ENCODE assay signal across 23 mouse cellular contexts in genomic region chr4:54877361-54877760, GRCm38 (mm10).
DNase-seq lines count a peak whose midpoint lies in the region; ATAC-seq and TF ChIP-seq lines count a peak whose summit lies in the region.
"Had no signal": no experiment of that assay in that cellular context is flagged by ENCODE, and none has a peak within 500 bp of the region (broad histone marks: within the 10 kb centered on the region; RNA-seq: fewer than 3 reads in every experiment).

No protein-coding gene starts in this region.

- no peaks in the 10 kb centered on the region for H3K79me2 ChIP-seq in myocyte (ENCODE audit: control insufficient read depth, insufficient read depth)

- DNase-seq in adrenal gland, adult 2 months: peak; percentile 12
- DNase-seq in adrenal gland, adult (ENCODE audit: inconsistent age in 2 of 2, low spot score in 1 of 2): no peak
- DNase-seq in kidney, postnatal 0 days (ENCODE audit: low spot score): peak; percentile 58
- DNase-seq in kidney, adult 8-10 months: no peak
- DNase-seq in NIH3T3 (ENCODE audit: low read depth): peak; percentile 68
- DNase-seq in left cerebral cortex, postnatal 25 days (ENCODE audit: low spot score in 2 of 2): no peak
- DNase-seq in cerebellum, adult 9-11 months: no peak
- DNase-seq: adrenal gland, postnatal 14 days; cerebellum, adult 9-10 months; heart, adult 18-20 months; heart, postnatal 10 days; layer of hippocampus, postnatal 36 days; thymus, adult 2 months had no signal

- no peaks in the 10 kb centered on the region for H3K9me3 ChIP-seq in kidney, postnatal 0 days (replicated peaks; ENCODE audit: low read length)
- H3K9me3 ChIP-seq: forebrain, embryonic 12.5 days; heart, embryonic 12.5 days; limb, embryonic 15.5 days; lung, embryonic 15.5 days had no signal

- no peak for TF ChIP-seq CTCF in kidney, postnatal 0 days (IDR thresholded peaks at IDR 0.05; ENCODE audit: low read depth)

- intact Hi-C loops in left cerebral cortex, postnatal 25 days (cut with DNase I): no loop called here

- no peak for TF ChIP-seq POLR2A in myocyte (IDR thresholded peaks at IDR 0.05; ENCODE audit: insufficient read length, low read depth)

- peak overlapping the region; percentile 15; the same call in 1 of the 2 replicates for H3K4me2 ChIP-seq in kidney, postnatal 0 days (ENCODE audit: low read length)
- peak overlapping the region; percentile 72 for H3K4me2 ChIP-seq in myocyte (ENCODE audit: low read depth)
- H3K4me2 ChIP-seq: forebrain, embryonic 12.5 days; heart, embryonic 12.5 days; limb, embryonic 15.5 days; lung, embryonic 15.5 days; midbrain, embryonic 11.5 days had no signal

- ATAC-seq in kidney, postnatal 0 days (replicated peaks; ENCODE audit: low FRiP score, low read depth): no peak
- ATAC-seq: activated CD4-positive, CD25-positive, alpha-beta regulatory T cell, adult 4 months; intestine, postnatal 0 days had no signal

- 59% methylated on average over 2 of the region's 2 CpGs for WGBS in kidney, postnatal 0 days

- no peaks in the 10 kb centered on the region for H3K36me3 ChIP-seq in kidney, postnatal 0 days (ENCODE audit: insufficient read depth, low read length)
- H3K36me3 ChIP-seq in myocyte (ENCODE audit: control insufficient read depth, insufficient read depth): no peaks in the 10 kb centered on the region
- H3K36me3 ChIP-seq: forebrain, embryonic 12.5 days; heart, embryonic 12.5 days; limb, embryonic 15.5 days; lung, embryonic 15.5 days had no signal

- no peaks in the 10 kb centered on the region for H3K27me3 ChIP-seq in kidney, postnatal 0 days (ENCODE audit: insufficient read depth, low read length)
- H3K27me3 ChIP-seq in myocyte (ENCODE audit: control insufficient read depth, insufficient read depth, insufficient read length): no peaks in the 10 kb centered on the region
- H3K27me3 ChIP-seq: forebrain, embryonic 12.5 days; heart, embryonic 12.5 days; limb, embryonic 15.5 days; lung, embryonic 15.5 days had no signal

- no peak overlapping the region for H3K27ac ChIP-seq in kidney, postnatal 0 days
- H3K27ac ChIP-seq: forebrain, embryonic 12.5 days; limb, embryonic 15.5 days; liver, embryonic 14.5 days; lung, embryonic 15.5 days; stomach, postnatal 0 days had no signal

- no peak overlapping the region for H3K4me3 ChIP-seq in kidney, postnatal 0 days (replicated peaks; ENCODE audit: low read depth, low read length)
- H3K4me3 ChIP-seq in myocyte: no peak overlapping the region
- H3K4me3 ChIP-seq: forebrain, embryonic 12.5 days; heart, embryonic 12.5 days; limb, embryonic 15.5 days; lung, embryonic 15.5 days had no signal

- no peak overlapping the region for H3ac ChIP-seq in myocyte (ENCODE audit: control insufficient read depth, insufficient read length)

- H3K9ac ChIP-seq in kidney, postnatal 0 days (ENCODE audit: low read depth, low read length): no peak overlapping the region
- H3K9ac ChIP-seq: forebrain, embryonic 12.5 days; heart, embryonic 12.5 days; limb, embryonic 15.5 days; liver, embryonic 14.5 days; lung, embryonic 15.5 days had no signal

- H3K4me1 ChIP-seq in kidney, postnatal 0 days (replicated peaks; ENCODE audit: insufficient read depth, low read length): no peaks in the 10 kb centered on the region
- H3K4me1 ChIP-seq: forebrain, embryonic 12.5 days; limb, embryonic 15.5 days; lung, embryonic 15.5 days had no signal

TF ChIP-seq in myocyte, 11 proteins besides CTCF, POLR2A, EP300 and RAD21:
- no peak for TF ChIP-seq CEBPB (IDR thresholded peaks at IDR 0.05; ENCODE audit: insufficient read depth, poor library complexity, severe bottlenecking)
- TF ChIP-seq USF1 (IDR thresholded peaks at IDR 0.05; ENCODE audit: low read depth): no peak
- peak; percentile 28 for TF ChIP-seq TCF12 (IDR thresholded peaks at IDR 0.05; ENCODE audit: insufficient read depth, poor library complexity, severe bottlenecking)
- TF ChIP-seq MYOD1 (IDR thresholded peaks at IDR 0.05; ENCODE audit: control insufficient read depth in 1 of 3, insufficient read length in 2 of 3, low read depth in 2 of 3): peak in 2 of 3 experiments; percentile 41 to 55
- peak; percentile 34 for TF ChIP-seq TCF3 (IDR thresholded peaks at IDR 0.05; ENCODE audit: insufficient read length, low read depth)
- peak in 1 of 3 experiments; percentile 40 for TF ChIP-seq MYOG (IDR thresholded peaks at IDR 0.05; ENCODE audit: control insufficient read depth in 1 of 3, insufficient read depth in 1 of 3, insufficient read length in 2 of 3, low read depth in 2 of 3)
- TF ChIP-seq REST (IDR thresholded peaks at IDR 0.05; ENCODE audit: insufficient read depth, insufficient read length): no peak

Comparison
In these comparisons a context has a peak if more than half of its experiments do, and no peak if none do; other contexts are left out.
1. DNase-seq: peak in adrenal gland, adult 2 months (single experiment), kidney, postnatal 0 days (single experiment) and NIH3T3 (single experiment); none in adrenal gland, adult (0 of 2), kidney, adult 8-10 months (0 of 2), left cerebral cortex, postnatal 25 days (0 of 2) and cerebellum, adult 9-11 months (single experiment).